Mouse (Mus musculus): ENCODE results near the gene Itgb6. TPM values are rescaled to one million over a fixed set of nuclear protein-coding genes. Genes with fewer than 3 reads are reported as not detected.

The Itgb6 gene
- polyA plus RNA-seq, 1 experiment from 2014 or later: 25.6 TPM

DNA sequence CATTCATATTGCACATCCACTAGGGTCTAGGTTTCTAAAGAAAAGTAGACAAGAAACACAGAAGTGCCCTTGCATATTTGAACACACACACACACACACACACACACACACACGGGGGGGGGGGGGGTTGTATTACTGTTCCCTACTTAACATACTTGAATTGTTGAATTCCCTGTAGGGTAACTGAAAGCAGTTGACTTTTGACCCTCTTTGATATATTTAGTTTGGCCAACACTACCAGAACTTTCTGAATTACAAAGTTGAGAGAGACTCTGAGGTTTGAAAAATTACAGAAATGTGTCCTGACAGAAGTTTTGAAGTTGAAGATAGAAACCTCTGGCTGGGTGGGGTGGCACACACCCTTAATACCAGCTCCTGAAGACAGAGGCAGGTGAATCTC is 32.2 kb downstream of the Itgb6 start:
- Histone ChIP-seq H3K27me3 (ENCODE audit: insufficient read depth, low read length) (no peaks in the 10 kb centered on the region), H3K9ac (replicated peaks; ENCODE audit: low read length) (no peak overlapping the region), H3K4me3 (ENCODE audit: low read length) (no peak overlapping the region), H3K4me2 (replicated peaks; ENCODE audit: low read depth, low read length) (no peak overlapping the region), H3K4me1 (ENCODE audit: insufficient read depth, low read length) (peaks cover 20% of the 10 kb centered on the region), H3K36me3 (ENCODE audit: insufficient read depth, low read length) (no peaks in the 10 kb centered on the region), H3K27ac (ENCODE audit: low read length) (no peak overlapping the region; the same call in 1 of the 2 replicates), H3K9me3 (ENCODE audit: low read length) (no peaks in the 10 kb centered on the region)
- WGBS: 59% methylated on average over 1 of the region's 1 CpGs
- ATAC-seq (ENCODE audit: low FRiP score, low TSS enrichment): no peak

DNA sequence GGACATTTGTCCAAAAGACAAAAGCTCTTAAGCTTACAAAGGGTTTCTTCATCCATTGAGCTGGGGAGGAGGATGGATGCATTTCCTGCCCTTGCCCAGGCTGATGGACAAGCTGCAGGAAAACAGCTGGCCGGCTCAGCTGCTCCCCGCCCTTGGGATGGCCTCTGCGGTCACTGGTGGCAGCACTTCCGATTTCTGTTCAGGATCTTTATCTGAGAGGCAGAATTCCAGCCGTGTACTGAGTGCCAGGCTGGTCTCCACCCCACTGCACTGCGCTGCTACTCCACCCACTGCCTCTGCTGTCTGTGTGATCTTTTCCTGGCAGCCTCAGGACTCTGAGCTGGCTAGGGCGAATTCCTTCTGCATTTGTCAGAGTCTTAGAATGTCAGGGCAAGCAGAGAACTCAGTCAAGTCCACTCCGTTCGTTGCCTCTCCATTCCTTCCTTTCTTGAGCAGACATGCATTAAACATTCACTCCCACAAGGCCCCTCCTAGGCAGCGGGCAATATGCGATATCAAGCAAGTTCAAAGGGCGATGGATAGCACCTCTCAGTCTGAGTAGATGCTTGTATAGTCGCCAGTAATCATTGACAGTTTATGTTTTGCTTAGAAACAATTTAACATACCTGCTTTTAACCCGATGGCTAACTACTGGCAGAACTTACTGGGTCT is 33.4 kb downstream of the Itgb6 start:
- peak; percentile 96 for ATAC-seq (ENCODE audit: low FRiP score, low TSS enrichment)
- WGBS: 28% methylated on average over 14 of the region's 14 CpGs
- no peaks in the 10 kb centered on the region for H3K9me3 ChIP-seq (ENCODE audit: low read length)
- H3K27me3 ChIP-seq (ENCODE audit: insufficient read depth, low read length): no peaks in the 10 kb centered on the region
- peak overlapping the region; percentile 15; the same call in 1 of the 2 replicates for H3K9ac ChIP-seq (replicated peaks; ENCODE audit: low read length)
- no peak overlapping the region for H3K4me3 ChIP-seq (ENCODE audit: low read length)
- no peaks in the 10 kb centered on the region for H3K36me3 ChIP-seq (ENCODE audit: insufficient read depth, low read length)
- H3K4me2 ChIP-seq (replicated peaks; ENCODE audit: low read depth, low read length): peak overlapping the region; percentile 21
- peak overlapping the region; percentile 76 for H3K27ac ChIP-seq (ENCODE audit: low read length)
- H3K4me1 ChIP-seq (ENCODE audit: insufficient read depth, low read length): peaks cover 20% of the 10 kb centered on the region

DNA sequence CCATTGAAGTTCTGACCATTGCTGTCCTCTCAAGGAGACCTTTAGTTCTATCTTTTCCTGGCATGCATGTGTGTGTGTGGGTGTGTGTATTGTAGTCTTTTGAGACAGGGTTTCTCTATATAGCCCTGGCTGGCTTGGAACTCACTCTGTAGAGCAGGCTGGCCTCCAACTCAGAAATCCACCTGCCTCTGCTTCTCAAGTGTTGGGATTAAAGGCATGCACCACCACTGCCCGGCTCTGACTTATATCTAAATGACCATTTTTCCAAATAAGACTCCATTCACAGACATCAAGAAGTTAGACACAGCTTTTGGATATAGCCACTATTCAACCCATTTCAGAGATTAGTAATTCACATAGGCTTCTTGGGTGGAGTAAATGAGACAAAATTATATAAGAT is 34.3 kb downstream of the Itgb6 start:
- H3K27ac ChIP-seq (ENCODE audit: low read length): no peak overlapping the region
- H3K9me3 ChIP-seq (ENCODE audit: low read length): no peaks in the 10 kb centered on the region
- WGBS: 86% methylated on average over 1 of the region's 1 CpGs
- H3K27me3 ChIP-seq (ENCODE audit: insufficient read depth, low read length): no peaks in the 10 kb centered on the region
- no peak overlapping the region for H3K9ac ChIP-seq (replicated peaks; ENCODE audit: low read length)
- no peak overlapping the region for H3K4me2 ChIP-seq (replicated peaks; ENCODE audit: low read depth, low read length)
- H3K4me1 ChIP-seq (ENCODE audit: insufficient read depth, low read length): peaks cover 17% of the 10 kb centered on the region
- no peaks in the 10 kb centered on the region for H3K36me3 ChIP-seq (ENCODE audit: insufficient read depth, low read length)
- no peak for ATAC-seq (ENCODE audit: low FRiP score, low TSS enrichment)
- no peak overlapping the region for H3K4me3 ChIP-seq (ENCODE audit: low read length)

DNA sequence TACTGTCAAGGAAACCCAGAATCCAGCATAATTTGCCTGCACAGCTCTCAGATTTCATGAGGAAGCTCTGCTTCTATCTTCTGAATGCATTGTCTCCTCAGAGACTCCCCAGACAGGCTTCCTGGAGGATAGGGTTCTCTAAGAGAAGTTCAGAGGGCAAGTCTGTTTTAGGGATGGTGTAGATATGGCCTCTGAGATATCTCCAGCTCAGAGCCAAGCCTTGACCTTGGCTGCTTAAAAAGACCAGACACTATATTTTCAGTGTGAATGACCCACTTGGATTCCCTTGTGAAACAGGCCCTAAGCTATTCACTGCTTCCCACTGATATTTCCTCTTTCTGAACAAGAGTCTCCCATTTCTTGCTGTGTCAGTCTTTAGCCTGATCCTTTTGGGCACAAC is 36.5 kb downstream of the Itgb6 start:
- Histone ChIP-seq H3K9ac (replicated peaks; ENCODE audit: low read length) (no peak overlapping the region), H3K4me1 (ENCODE audit: insufficient read depth, low read length) (peaks cover 9% of the 10 kb centered on the region), H3K27ac (ENCODE audit: low read length) (no peak overlapping the region), H3K4me3 (ENCODE audit: low read length) (no peak overlapping the region), H3K36me3 (ENCODE audit: insufficient read depth, low read length) (no peaks in the 10 kb centered on the region), H3K4me2 (replicated peaks; ENCODE audit: low read depth, low read length) (no peak overlapping the region), H3K27me3 (ENCODE audit: insufficient read depth, low read length) (no peaks in the 10 kb centered on the region), H3K9me3 (ENCODE audit: low read length) (no peaks in the 10 kb centered on the region)
- ATAC-seq (ENCODE audit: low FRiP score, low TSS enrichment): no peak

DNA sequence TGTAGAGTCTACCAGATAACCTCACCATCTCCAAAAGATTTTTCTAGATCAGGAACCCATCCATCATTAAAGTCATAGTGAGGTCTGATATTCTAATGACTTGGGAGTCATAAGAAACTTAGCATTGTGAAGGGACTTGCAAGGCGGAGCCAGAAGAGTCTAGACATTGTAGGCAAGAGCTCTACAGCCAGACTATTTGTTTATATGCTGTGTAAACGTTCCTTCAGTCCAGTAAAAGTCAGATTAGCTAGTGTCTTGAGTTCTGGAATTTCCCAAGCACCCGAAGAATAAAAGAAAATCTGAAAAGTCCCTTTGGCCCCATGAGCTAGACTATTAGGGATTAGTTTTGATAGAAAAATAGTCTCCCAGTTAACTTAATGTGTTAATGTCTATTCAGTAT is 38.3 kb downstream of the Itgb6 start:
- WGBS: 80% methylated on average over 3 of the region's 3 CpGs
- no peak overlapping the region for H3K27ac ChIP-seq (ENCODE audit: low read length)
- H3K4me3 ChIP-seq (ENCODE audit: low read length): no peak overlapping the region
- ATAC-seq (ENCODE audit: low FRiP score, low TSS enrichment): no peak
- H3K27me3 ChIP-seq (ENCODE audit: insufficient read depth, low read length): no peaks in the 10 kb centered on the region
- no peaks in the 10 kb centered on the region for H3K9me3 ChIP-seq (ENCODE audit: low read length)
- H3K9ac ChIP-seq (replicated peaks; ENCODE audit: low read length): no peak overlapping the region
- H3K4me2 ChIP-seq (replicated peaks; ENCODE audit: low read depth, low read length): no peak overlapping the region
- H3K36me3 ChIP-seq (ENCODE audit: insufficient read depth, low read length): no peaks in the 10 kb centered on the region
- H3K4me1 ChIP-seq (ENCODE audit: insufficient read depth, low read length): peaks cover 6% of the 10 kb centered on the region

DNA sequence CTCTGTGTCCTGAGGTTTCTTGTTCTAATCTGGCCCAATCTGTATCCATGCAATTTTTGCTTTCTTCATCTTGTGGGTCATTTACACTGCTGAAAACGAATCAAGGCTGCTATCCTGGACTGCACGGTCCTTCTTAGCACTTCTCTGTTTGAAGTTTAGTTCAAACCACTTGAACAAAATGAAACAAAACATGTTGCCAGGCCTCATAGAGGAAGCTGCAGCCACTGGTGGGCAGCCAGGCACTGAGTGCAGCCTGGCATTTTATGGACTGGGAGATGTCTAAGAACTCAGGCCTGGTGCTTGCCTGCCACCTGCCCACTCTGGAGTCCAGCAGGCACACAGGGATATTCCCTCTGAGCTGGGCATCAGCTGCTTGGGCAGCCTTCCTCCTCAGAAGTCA is 39.9 kb downstream of the Itgb6 start:
- no peak overlapping the region for H3K27ac ChIP-seq (ENCODE audit: low read length)
- WGBS: 77% methylated on average over 2 of the region's 2 CpGs
- H3K4me1 ChIP-seq (ENCODE audit: insufficient read depth, low read length): no peaks in the 10 kb centered on the region

DNA sequence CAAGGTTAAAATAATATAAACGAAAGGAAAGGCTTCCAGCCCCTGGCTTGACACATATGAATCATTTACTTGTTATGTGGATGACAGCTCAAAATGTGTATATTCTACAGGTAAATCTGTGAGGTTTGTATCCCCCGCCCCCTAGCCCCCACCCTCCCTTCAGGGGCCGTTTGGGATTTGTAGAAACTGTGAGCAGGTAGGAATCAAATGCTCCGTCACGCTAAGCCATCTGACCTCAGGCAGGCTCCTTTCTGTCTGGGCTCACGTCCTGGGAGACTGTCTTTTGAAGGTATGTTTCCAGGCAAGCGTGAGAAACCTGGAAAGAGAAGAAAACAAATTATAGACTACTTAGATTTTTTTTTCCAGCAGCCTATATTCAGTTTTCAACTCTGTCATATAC is 48.0 kb downstream of the Itgb6 start:
- Histone ChIP-seq H3K36me3 (ENCODE audit: insufficient read depth, low read length) (no peaks in the 10 kb centered on the region), H3K27ac (ENCODE audit: low read length) (no peak overlapping the region), H3K4me1 (ENCODE audit: insufficient read depth, low read length) (peaks cover 6% of the 10 kb centered on the region; the same call in 1 of the 2 replicates), H3K27me3 (ENCODE audit: insufficient read depth, low read length) (no peaks in the 10 kb centered on the region), H3K9ac (replicated peaks; ENCODE audit: low read length) (no peak overlapping the region), H3K9me3 (ENCODE audit: low read length) (no peaks in the 10 kb centered on the region), H3K4me2 (replicated peaks; ENCODE audit: low read depth, low read length) (no peak overlapping the region), H3K4me3 (ENCODE audit: low read length) (no peak overlapping the region)
- ATAC-seq (ENCODE audit: low FRiP score, low TSS enrichment): no peak
- WGBS: 48% methylated on average over 7 of the region's 7 CpGs

More for the DNA sequence above, 39.9 kb downstream of the Itgb6 start:
- no peaks in the 10 kb centered on the region for H3K9me3 ChIP-seq (ENCODE audit: low read length)
- ATAC-seq (ENCODE audit: low FRiP score, low TSS enrichment): no peak
- H3K4me2 ChIP-seq (replicated peaks; ENCODE audit: low read depth, low read length): no peak overlapping the region
- H3K4me3 ChIP-seq (ENCODE audit: low read length): no peak overlapping the region
- H3K9ac ChIP-seq (replicated peaks; ENCODE audit: low read length): no peak overlapping the region
- H3K27me3 ChIP-seq (ENCODE audit: insufficient read depth, low read length): no peaks in the 10 kb centered on the region
- no peaks in the 10 kb centered on the region for H3K36me3 ChIP-seq (ENCODE audit: insufficient read depth, low read length)

DNA sequence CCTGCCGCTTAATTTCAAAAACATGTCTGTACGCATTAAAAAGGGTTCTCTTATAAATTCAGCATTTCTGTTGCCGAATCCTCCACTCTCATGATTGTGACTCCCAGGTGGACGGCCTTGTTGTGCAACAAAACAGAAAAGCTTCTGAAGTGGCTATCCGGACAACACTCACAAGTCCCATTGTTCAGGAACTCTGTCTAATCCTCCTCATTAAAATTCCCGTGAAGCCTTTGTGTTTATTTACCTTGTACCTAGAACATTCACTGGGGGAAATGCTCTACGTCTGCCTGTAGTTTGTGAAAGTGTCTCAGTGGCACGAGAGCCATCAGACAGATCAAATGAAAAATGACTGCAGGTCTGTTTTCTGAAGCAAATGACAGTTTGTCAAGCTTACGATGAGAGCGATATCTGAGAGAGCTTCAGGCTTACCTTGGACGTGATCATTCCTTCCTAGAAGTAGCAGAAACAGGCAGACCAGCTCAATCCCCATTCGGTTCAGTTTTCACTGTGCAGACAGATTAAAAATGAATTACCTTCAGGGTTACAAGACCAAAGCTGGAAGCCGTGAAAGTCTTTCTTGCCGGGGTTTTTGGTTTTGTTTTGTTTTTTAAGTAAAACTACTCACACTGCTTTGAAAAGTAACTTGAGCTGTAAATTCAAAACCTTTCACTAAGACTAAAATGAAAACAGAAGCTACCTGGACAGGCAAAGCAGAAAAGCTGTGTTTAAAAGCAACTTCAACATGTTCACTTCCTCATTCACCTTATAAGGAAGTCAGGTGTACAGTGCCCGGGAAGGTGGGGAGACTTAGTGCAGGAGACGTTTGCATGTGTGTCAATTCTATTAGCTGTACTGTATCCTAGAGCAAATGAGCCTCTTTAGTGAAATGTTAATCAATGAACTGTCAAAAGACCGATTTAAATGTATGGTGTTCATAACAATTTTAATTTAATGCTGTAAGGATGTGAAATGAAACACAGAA is 49.2 kb downstream of the Itgb6 start:
- 35% methylated on average over 17 of the region's 17 CpGs for WGBS
- H3K36me3 ChIP-seq (ENCODE audit: insufficient read depth, low read length): no peaks in the 10 kb centered on the region
- peak overlapping the region; percentile 48; the same call in 1 of the 2 replicates for H3K9ac ChIP-seq (replicated peaks; ENCODE audit: low read length)
- peak overlapping the region; percentile 23 for H3K4me3 ChIP-seq (ENCODE audit: low read length)
- H3K4me1 ChIP-seq (ENCODE audit: insufficient read depth, low read length): peaks cover 6% of the 10 kb centered on the region; the same call in 1 of the 2 replicates
- H3K27ac ChIP-seq (ENCODE audit: low read length): peak overlapping the region; percentile 46
- H3K9me3 ChIP-seq (ENCODE audit: low read length): no peaks in the 10 kb centered on the region
- no peaks in the 10 kb centered on the region for H3K27me3 ChIP-seq (ENCODE audit: insufficient read depth, low read length)
- ATAC-seq (ENCODE audit: low FRiP score, low TSS enrichment): no peak
- peak overlapping the region; percentile 24 for H3K4me2 ChIP-seq (replicated peaks; ENCODE audit: low read depth, low read length)

DNA sequence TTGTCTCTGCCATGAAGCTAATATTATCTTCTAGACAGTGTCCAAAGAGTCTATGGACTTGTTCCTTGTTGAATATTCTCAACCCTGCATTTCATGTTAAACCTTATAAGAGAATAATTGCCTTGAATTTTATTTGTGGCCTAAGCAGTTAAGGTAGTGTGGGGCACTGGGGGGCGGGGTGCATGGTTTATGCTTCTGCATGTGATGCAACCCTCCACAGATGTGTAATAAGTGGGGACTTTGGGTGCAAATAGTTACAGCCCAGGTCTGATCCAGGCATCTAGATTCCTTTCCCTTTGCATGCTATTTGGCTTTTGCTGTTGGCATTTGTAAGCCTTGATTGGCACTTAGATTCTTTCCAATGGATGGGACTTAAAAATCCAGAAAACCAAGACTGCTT is 51.2 kb downstream of the Itgb6 start:
- H3K4me1 ChIP-seq (ENCODE audit: insufficient read depth, low read length): peaks cover 6% of the 10 kb centered on the region; the same call in 1 of the 2 replicates
- H3K27ac ChIP-seq (ENCODE audit: low read length): no peak overlapping the region
- no peak overlapping the region for H3K4me3 ChIP-seq (ENCODE audit: low read length)
- no peak overlapping the region for H3K4me2 ChIP-seq (replicated peaks; ENCODE audit: low read depth, low read length)
- no peaks in the 10 kb centered on the region for H3K27me3 ChIP-seq (ENCODE audit: insufficient read depth, low read length)
- H3K9ac ChIP-seq (replicated peaks; ENCODE audit: low read length): no peak overlapping the region
- H3K9me3 ChIP-seq (ENCODE audit: low read length): no peaks in the 10 kb centered on the region
- WGBS: 91% methylated on average over 1 of the region's 1 CpGs
- no peaks in the 10 kb centered on the region for H3K36me3 ChIP-seq (ENCODE audit: insufficient read depth, low read length)
- no peak for ATAC-seq (ENCODE audit: low FRiP score, low TSS enrichment)

DNA sequence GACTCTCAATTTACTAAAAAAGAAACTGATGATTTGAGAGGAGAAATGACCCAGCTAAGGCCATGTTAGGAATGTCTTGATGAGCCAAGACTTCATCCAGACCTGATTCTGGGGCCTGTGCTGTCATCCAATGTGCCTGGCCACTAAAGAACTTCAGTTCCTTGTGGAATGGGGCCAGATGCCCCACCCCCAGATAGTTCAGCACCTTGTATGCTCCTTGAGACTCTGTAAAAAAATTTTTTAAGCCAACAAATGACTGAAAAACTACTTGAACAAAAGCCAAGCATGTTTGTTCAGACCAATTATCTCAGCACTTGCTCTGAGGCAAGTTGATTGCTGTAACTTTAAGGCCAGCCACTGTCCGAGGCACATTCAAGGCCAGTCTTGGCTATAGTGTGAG is 59.4 kb downstream of the Itgb6 start:
- Histone ChIP-seq H3K36me3 (ENCODE audit: insufficient read depth, low read length) (no peaks in the 10 kb centered on the region), H3K9me3 (ENCODE audit: low read length) (no peaks in the 10 kb centered on the region), H3K4me1 (ENCODE audit: insufficient read depth, low read length) (no peaks in the 10 kb centered on the region), H3K9ac (replicated peaks; ENCODE audit: low read length) (no peak overlapping the region), H3K4me2 (replicated peaks; ENCODE audit: low read depth, low read length) (no peak overlapping the region), H3K27ac (ENCODE audit: low read length) (no peak overlapping the region), H3K4me3 (ENCODE audit: low read length) (no peak overlapping the region), H3K27me3 (ENCODE audit: insufficient read depth, low read length) (no peaks in the 10 kb centered on the region)
- WGBS: 77% methylated on average over 1 of the region's 1 CpGs
- ATAC-seq (ENCODE audit: low FRiP score, low TSS enrichment): no peak

Measured in kidney, embryonic 16.5 days (tissue).